Mouse (Mus musculus): ENCODE results near the gene Tgfbr3.

GRCm38 (mm10) chr5:107078361-107078760 is 211.1 kb downstream of the Tgfbr3 start:
- TF ChIP-seq CTCF (IDR thresholded peaks at IDR 0.05; ENCODE audit: insufficient read depth, low read depth, low read length): no peak
- TF ChIP-seq POLR2A (IDR thresholded peaks at IDR 0.05; ENCODE audit: insufficient read depth, low read depth, low read length): no peak

Measured in olfactory bulb, adult 2 months (tissue).